Mouse (Mus musculus) heart, embryonic 13.5 days (tissue): ENCODE data around the gene 4930579F01Rik. TPM values are rescaled to one million over a fixed set of nuclear protein-coding genes. Genes with fewer than 3 reads are reported as not detected.
"Not testable (repeated sequence)": the region's sequence is repeated elsewhere in the genome, so short reads cannot be mapped to it uniquely, and the experiment has no call there.

ENCODE experiments used
- ATAC-seq: fragments of 200-750 bp; cut with Nextera tagmentation; 2 replicates; pipeline ENCODE4 v1.8.0; 2017; ENCODE audit warnings: moderate TSS enrichment; ENCODE audit not compliant: insufficient number of reproducible peaks, low FRiP score, low TSS enrichment; ENCODE audit errors: extremely low read depth
- H3K27ac ChIP-seq: fragments of 300-500 bp; sonication (generic); replicated peaks from 2 replicates; pipeline ENCODE4 v1.5.1; 2015; ENCODE audit warnings: moderate library complexity, mild to moderate bottlenecking, inconsistent platforms
- H3K27me3 ChIP-seq: fragments of 300-500 bp; sonication (generic); replicated peaks from 2 replicates; pipeline ENCODE4 v1.6.1; 2015; ENCODE audit warnings: mild to moderate bottlenecking, inconsistent platforms
- H3K36me3 ChIP-seq: fragments of 300-500 bp; sonication (generic); 2 replicates; pipeline ENCODE4 v1.6.1; 2015; ENCODE audit warnings: mild to moderate bottlenecking, inconsistent platforms
- H3K4me1 ChIP-seq: fragments of 300-500 bp; sonication (generic); 2 replicates; pipeline ENCODE4 v1.6.1; 2015; ENCODE audit warnings: inconsistent platforms
- H3K4me2 ChIP-seq: fragments of 300-500 bp; sonication (generic); 2 replicates; pipeline ENCODE4 v1.6.1; 2015; ENCODE audit warnings: inconsistent platforms, mild to moderate bottlenecking, moderate library complexity
- H3K4me3 ChIP-seq: fragments of 300-500 bp; sonication (generic); 2 replicates; pipeline ENCODE4 v1.5.1; 2015; ENCODE audit warnings: moderate library complexity, mild to moderate bottlenecking, inconsistent platforms
- H3K9ac ChIP-seq: fragments of 300-500 bp; sonication (generic); 2 replicates; pipeline ENCODE4 v1.6.1; 2015; ENCODE audit warnings: inconsistent platforms, mild to moderate bottlenecking, moderate library complexity
- H3K9me3 ChIP-seq: fragments of 300-500 bp; sonication (generic); 2 replicates; pipeline ENCODE4 v1.6.1; 2016; ENCODE audit warnings: inconsistent platforms
- WGBS: fragments of 180-500 bp; shearing (Covaris S2); methylation state at CpG from one replicate; pipeline ENCODE4 v1.1.7; 2015; ENCODE audit warnings: mixed read lengths; 5-methylcytosine and 5-hydroxymethylcytosine counted together
- polyA plus RNA-seq: library from polyadenylated mRNA; unstranded; fragments of >200 nt; fragmentation: Nextera tagmentation; extraction: Ambion mirVana; gene quantifications from 2 replicates; pipeline ENCODE4 v1.2.1, GENCODE M21; 2015

The 4930579F01Rik gene
- polyA plus RNA-seq, 1 experiment from 2014 or later = not detected

DNA sequence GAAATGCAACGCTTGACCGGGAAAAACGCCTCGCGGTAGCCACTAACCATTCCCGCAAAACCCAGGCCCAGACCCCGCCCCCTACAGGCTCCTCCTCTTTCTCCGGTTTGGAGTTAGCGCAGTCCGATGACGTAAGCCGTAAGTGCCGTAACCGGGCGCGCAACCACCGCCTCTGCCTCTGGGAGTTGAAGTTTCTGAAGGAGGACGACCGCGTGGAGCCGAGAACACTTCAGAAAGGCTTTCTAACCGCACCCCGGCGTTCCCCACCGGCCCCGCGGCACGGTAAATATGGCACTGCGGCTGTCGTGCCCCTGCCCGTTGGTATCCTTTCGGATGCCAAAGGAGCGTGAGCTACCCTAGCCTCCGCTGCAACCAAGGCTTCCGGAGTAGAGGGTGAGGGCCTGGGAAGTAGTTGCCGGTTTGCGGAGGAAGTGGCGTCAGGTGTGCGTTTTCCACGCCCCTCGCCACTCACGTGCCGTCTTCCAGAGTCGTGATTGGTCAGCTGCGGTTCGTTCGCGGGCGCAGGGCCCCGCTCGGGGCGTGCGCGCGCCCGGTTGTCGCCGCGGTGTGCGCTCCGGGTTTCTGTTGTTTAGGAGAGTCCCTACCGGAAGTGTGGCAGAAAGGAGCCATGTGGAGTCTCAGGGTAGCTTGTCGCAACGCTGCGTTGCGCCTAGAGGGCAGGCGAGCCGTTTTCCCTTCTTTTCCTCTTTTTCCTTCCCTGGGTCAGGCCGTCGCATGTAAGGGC is 50.1 kb downstream of the 4930579F01Rik start, which contains the start of gene Trmt10a:
TSS of gene Trmt10a (plus strand) at position 134 of the 745 bp plus-strand sequence.
- peaks cover 10% of the 10 kb centered on the region; the same call in 1 of the 2 replicates for H3K4me1 ChIP-seq
- H3K4me3 ChIP-seq = peak within 1 kb of the TSS; percentile 75
- ATAC-seq = peak; percentile 97
- H3K27me3 ChIP-seq = no peaks in the 10 kb centered on the region
- H3K36me3 ChIP-seq = peaks cover 3% of the 10 kb centered on the region
- no peaks in the 10 kb centered on the region for H3K9me3 ChIP-seq
- WGBS = under 1% methylated on average over 70 of the region's 70 CpGs
- H3K4me2 ChIP-seq = peak within 1 kb of the TSS; percentile 86
- peak within 1 kb of the TSS; percentile 100 for H3K27ac ChIP-seq
- H3K9ac ChIP-seq = peak within 1 kb of the TSS; percentile 92

DNA sequence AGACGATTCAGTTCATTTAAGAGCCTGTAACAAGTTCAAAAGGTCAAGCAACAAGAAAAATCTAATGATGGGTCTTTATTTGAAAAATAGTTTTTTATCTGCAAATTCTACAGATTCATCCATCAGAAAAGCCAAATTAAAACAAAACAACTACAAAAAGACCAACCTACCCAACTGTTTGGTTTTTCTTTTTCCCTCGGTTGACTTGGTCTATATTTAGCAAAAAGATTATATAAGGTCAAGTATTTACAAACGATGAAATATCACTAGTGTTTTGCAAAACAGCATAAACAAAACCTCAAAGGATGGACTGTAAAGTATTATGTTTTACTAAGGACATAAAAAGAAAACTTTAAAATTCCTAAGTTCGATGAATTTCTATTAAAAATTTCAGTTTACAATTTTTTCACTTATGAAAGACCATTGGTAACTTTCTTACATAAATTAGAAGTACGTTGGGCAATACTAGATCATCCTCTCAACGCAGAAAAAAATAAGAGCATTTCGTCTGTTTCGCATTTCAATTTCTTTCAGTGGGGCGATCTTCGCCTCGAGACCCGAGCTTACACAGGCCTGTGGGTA is 50.8 kb downstream of the 4930579F01Rik start:
- peaks cover 10% of the 10 kb centered on the region; the same call in 1 of the 2 replicates for H3K4me1 ChIP-seq
- ATAC-seq = no peak
- H3K27me3 ChIP-seq = no peaks in the 10 kb centered on the region
- H3K36me3 ChIP-seq = no peaks in the 10 kb centered on the region
- peak overlapping the region; percentile 100 for H3K27ac ChIP-seq
- H3K4me3 ChIP-seq = peak overlapping the region; percentile 75
- peak overlapping the region; percentile 86 for H3K4me2 ChIP-seq
- peak overlapping the region; percentile 92 for H3K9ac ChIP-seq
- no peaks in the 10 kb centered on the region for H3K9me3 ChIP-seq
- WGBS = 4% methylated on average over 12 of the region's 12 CpGs

DNA sequence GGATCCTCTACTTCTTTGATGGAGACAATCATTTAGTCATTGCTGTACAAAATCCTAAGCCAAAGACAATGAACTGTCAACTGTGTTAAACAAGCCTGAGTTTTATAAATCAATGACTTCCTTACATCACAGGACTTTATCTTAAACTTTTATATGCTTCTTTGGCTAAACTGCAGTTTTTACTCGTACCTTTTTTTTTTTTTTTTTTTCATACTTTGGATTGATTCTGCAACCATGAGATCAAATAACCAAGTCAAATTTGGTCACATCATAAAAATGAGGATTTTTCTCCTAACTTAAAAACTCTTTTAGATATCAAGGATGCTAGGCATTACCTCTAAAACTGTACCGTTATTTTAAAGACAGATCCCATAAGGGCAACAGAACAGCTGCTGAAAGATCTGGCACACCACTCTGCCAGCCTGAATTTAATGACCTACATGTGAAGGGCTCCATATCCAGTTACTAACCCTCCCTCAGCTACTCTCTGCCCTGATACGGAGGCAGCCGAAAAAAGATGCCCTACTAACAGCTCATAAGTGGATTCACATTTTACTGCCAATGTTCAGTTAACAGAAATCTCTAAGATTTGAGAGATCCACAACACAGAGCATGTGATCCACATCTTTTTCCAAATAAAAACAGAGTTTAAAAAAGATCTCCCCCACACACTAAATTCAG is 51.4 kb downstream of the 4930579F01Rik start:
- peaks cover 10% of the 10 kb centered on the region; the same call in 1 of the 2 replicates for H3K4me1 ChIP-seq
- H3K27ac ChIP-seq = peak overlapping the region; percentile 64
- no peak for ATAC-seq
- peak overlapping the region; percentile 75 for H3K4me3 ChIP-seq
- WGBS = 52% methylated on average over 4 of the region's 4 CpGs
- peak overlapping the region; percentile 86 for H3K4me2 ChIP-seq
- no peaks in the 10 kb centered on the region for H3K27me3 ChIP-seq
- peak overlapping the region; percentile 74 for H3K9ac ChIP-seq
- no peaks in the 10 kb centered on the region for H3K36me3 ChIP-seq
- H3K9me3 ChIP-seq = no peaks in the 10 kb centered on the region

DNA sequence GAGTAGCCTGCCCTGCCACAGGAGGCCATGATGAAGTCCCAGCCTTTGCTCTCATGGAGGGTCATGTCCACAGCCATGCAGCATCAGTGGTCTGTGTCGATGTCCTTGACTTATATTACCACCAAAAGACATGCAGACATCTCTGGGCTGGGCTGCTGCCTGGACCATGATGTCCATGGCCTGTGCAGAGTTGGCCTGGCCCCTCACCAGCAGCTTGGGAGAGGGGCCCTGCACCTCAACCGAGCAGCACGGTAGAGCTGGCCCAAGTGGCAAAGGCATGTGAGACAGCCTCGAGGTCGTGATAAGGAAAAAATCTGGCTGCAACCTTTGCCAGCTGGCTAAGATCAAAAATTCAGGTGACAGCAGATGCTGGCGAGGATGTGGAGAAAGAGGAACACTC is 54.0 kb downstream of the 4930579F01Rik start:
- ATAC-seq = no peak
- Histone ChIP-seq H3K4me1 (peaks cover 10% of the 10 kb centered on the region; the same call in 1 of the 2 replicates), H3K4me2 (no peak overlapping the region), H3K27ac (no peak overlapping the region), H3K9me3 (no peaks in the 10 kb centered on the region), H3K4me3 (no peak overlapping the region), H3K9ac (no peak overlapping the region), H3K27me3 (no peaks in the 10 kb centered on the region), H3K36me3 (no peaks in the 10 kb centered on the region)
- 53% methylated on average over 6 of the region's 6 CpGs for WGBS

DNA sequence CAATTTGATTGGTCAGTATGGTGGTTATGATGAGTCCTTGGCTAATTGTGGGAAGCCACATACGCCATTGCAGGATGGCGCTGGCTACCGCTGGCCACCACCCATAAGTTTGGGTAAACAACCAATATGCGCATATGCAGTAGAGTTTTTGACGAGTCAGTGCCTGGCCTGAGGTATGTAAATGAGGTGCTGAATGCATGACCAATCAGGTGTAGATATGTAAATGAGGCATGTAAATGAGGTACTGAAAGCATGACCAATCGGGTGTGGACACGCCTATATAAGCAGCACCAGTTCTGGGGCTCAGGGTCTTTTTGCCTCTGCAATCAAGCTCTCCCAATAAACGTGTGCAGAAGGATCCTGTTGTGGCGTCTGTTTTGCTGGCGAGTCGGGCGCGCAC is 55.5 kb downstream of the 4930579F01Rik start:
- not testable (repeated sequence) for H3K27me3 ChIP-seq, H3K36me3 ChIP-seq, H3K4me2 ChIP-seq, H3K27ac ChIP-seq, H3K4me3 ChIP-seq, H3K4me1 ChIP-seq, H3K9me3 ChIP-seq, ATAC-seq, H3K9ac ChIP-seq
- WGBS = 93% methylated on average over 13 of the region's 13 CpGs

DNA sequence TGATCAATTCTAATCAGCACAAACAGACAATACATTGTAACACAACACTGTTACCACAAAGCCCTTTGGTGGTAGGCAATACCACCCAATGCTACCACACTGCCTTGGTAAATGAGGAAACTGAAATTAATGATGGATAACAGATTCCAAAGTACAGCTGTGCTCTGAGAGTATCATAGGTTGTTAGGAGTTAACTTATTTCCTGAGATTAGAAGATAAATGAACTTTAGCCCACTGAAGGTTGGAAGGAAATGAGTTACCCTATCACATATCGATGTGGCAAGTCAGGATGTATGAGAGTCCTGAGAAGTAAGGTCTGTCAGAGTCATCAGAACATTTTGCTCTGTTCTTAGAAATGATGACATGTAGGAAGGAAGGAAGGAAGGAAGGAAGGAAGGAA is 59.1 kb downstream of the 4930579F01Rik start:
- ATAC-seq = no peak
- H3K9ac ChIP-seq = no peak overlapping the region
- 0 out of 2 replicates have a peak, but pooled peaks cover 7% of the 10 kb centered on the region for H3K4me1 ChIP-seq
- no peaks in the 10 kb centered on the region for H3K36me3 ChIP-seq
- H3K27ac ChIP-seq = no peak overlapping the region
- no peak overlapping the region for H3K4me3 ChIP-seq
- WGBS = 85% methylated on average over 1 of the region's 1 CpGs
- H3K27me3 ChIP-seq = no peaks in the 10 kb centered on the region
- H3K4me2 ChIP-seq = no peak overlapping the region
- no peaks in the 10 kb centered on the region for H3K9me3 ChIP-seq

DNA sequence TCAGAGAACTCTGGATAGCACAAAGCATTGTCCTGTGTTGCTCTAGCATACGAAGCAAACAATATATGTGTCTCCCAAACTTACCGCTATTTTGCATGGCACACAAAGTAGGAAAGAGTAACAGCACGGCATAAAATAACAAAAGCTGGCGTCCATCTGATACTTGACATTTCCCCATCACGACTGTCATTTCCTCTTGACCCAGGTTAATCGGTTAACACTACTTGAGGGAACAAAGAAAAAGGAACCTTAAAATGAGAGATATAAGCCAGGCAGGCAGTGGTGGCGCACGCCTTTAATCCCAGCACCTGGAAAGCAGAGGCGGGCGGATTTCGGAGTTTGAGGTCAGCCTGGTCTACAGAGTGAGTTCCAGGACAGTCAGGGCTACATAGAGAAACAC is 59.7 kb downstream of the 4930579F01Rik start:
- H3K27ac ChIP-seq = no peak overlapping the region
- no peak for ATAC-seq
- H3K9ac ChIP-seq = no peak overlapping the region
- H3K4me3 ChIP-seq = no peak overlapping the region
- 0 out of 2 replicates have a peak, but pooled peaks cover 11% of the 10 kb centered on the region for H3K4me1 ChIP-seq
- no peaks in the 10 kb centered on the region for H3K27me3 ChIP-seq
- H3K36me3 ChIP-seq = no peaks in the 10 kb centered on the region
- WGBS = 67% methylated on average over 11 of the region's 11 CpGs
- H3K9me3 ChIP-seq = no peaks in the 10 kb centered on the region
- no peak overlapping the region for H3K4me2 ChIP-seq

DNA sequence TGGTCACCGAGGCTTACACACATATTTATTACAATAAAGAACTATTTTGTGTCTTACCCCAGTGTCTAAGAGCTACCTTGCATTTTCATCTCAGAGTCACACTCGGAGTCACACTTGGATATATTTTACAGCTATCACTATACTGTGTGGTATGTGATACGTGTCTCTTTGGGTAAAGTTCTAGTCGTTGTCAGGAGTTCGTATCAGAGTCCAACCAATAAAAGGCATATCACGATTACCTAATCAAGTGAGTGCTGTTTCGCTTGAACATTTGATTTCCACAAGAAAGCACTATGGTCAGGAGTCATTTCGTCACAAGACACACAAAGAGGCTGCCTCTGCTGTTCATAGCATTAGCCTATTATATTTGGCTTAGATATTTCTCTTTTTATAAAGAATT is 60.2 kb downstream of the 4930579F01Rik start:
- H3K4me1 ChIP-seq = 0 out of 2 replicates have a peak, but pooled peaks cover 12% of the 10 kb centered on the region
- no peak for ATAC-seq
- H3K36me3 ChIP-seq = no peaks in the 10 kb centered on the region
- no peaks in the 10 kb centered on the region for H3K27me3 ChIP-seq
- 81% methylated on average over 8 of the region's 8 CpGs for WGBS
- no peak overlapping the region for H3K9ac ChIP-seq
- no peak overlapping the region for H3K27ac ChIP-seq
- no peak overlapping the region for H3K4me2 ChIP-seq
- H3K4me3 ChIP-seq = no peak overlapping the region
- H3K9me3 ChIP-seq = no peaks in the 10 kb centered on the region

DNA sequence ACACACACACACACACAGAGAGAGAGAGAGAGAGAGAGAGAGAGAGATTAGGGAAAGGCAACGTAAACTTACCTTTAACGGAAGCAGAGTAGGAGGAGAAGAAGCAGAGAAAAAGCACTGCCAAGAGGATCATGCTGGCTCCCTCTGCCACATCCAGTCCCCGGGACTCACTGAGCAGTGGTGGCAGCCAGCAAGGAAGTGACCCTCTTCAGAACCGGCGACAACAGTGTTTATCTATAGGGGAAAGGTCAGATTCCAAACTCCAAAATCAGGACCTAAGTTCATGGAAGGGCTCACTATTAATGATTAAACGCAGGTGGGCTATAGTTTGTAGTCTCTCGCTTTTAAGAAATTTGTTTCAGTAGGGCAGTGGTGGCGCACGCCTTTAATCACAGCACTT is 62.5 kb downstream of the 4930579F01Rik start:
- no peak overlapping the region for H3K4me3 ChIP-seq
- no peaks in the 10 kb centered on the region for H3K27me3 ChIP-seq
- H3K9me3 ChIP-seq = no peaks in the 10 kb centered on the region
- WGBS = 48% methylated on average over 9 of the region's 9 CpGs
- H3K27ac ChIP-seq = no peak overlapping the region; the same call in 1 of the 2 replicates
- no peaks in the 10 kb centered on the region for H3K36me3 ChIP-seq
- no peak overlapping the region for H3K4me2 ChIP-seq
- 0 out of 2 replicates have a peak overlapping the region, but pooled peaks have one; percentile 2 for H3K9ac ChIP-seq
- H3K4me1 ChIP-seq = 0 out of 2 replicates have a peak, but pooled peaks cover 17% of the 10 kb centered on the region
- no peak for ATAC-seq

DNA sequence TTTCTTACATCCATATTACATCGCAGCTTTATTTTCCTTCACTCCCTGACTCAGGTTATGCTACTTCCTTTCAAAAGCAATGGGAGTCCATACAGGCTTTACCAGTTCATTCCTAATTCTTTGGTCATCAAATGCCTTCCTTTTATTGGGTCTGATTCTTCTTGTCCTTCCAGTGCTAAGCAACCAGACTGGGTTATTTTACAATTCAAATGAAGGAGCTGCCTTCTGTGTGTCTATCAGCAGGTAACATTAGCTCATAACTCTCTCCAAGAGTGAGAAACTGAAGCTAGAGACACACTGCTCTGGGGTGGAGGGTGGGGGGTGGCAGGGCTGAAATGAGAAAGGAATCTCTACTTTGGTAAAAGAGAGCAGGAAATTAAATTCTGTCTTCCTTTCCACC is 62.9 kb downstream of the 4930579F01Rik start:
- Histone ChIP-seq H3K27ac (no peak overlapping the region; the same call in 1 of the 2 replicates), H3K4me1 (0 out of 2 replicates have a peak, but pooled peaks cover 17% of the 10 kb centered on the region), H3K9ac (no peak overlapping the region), H3K4me2 (no peak overlapping the region), H3K4me3 (no peak overlapping the region), H3K27me3 (no peaks in the 10 kb centered on the region), H3K9me3 (no peaks in the 10 kb centered on the region), H3K36me3 (no peaks in the 10 kb centered on the region)
- no peak for ATAC-seq
- WGBS = 64% methylated on average over 1 of the region's 1 CpGs

DNA sequence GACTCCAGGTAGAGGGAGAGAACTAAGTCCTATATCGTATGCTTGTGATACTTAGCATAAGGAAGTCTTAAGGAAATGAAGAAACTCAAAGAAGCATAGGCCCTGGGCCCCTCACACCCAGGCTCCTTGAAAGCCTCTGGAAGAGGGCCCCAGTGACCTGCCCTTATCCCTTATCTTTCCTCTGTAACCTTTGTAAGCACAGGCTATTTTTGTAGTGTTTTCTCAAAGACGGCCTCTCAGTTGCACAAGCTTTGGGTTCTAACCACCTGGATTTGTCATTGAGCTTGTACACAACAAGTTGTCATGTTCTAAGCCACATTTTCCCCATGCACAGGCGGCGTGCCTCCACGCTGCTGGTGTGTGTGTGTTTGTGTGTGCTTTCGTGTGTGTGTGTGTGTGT is 64.5 kb downstream of the 4930579F01Rik start:
- WGBS = 69% methylated on average over 6 of the region's 6 CpGs
- H3K4me2 ChIP-seq = no peak overlapping the region
- no peaks in the 10 kb centered on the region for H3K9me3 ChIP-seq
- no peak for ATAC-seq
- no peaks in the 10 kb centered on the region for H3K36me3 ChIP-seq
- H3K4me1 ChIP-seq = 0 out of 2 replicates have a peak, but pooled peaks cover 17% of the 10 kb centered on the region
- no peak overlapping the region for H3K4me3 ChIP-seq
- no peaks in the 10 kb centered on the region for H3K27me3 ChIP-seq
- H3K27ac ChIP-seq = no peak overlapping the region
- H3K9ac ChIP-seq = no peak overlapping the region
